Mouse (Mus musculus): ENCODE measurements around the gene Gmppa. TPM values are rescaled to one million over a fixed set of nuclear protein-coding genes. Genes with fewer than 3 reads are reported as not detected.

Gene Gmppa
- polyA plus RNA-seq, 1 experiment from 2014 or later: 57.2 TPM

DNA sequence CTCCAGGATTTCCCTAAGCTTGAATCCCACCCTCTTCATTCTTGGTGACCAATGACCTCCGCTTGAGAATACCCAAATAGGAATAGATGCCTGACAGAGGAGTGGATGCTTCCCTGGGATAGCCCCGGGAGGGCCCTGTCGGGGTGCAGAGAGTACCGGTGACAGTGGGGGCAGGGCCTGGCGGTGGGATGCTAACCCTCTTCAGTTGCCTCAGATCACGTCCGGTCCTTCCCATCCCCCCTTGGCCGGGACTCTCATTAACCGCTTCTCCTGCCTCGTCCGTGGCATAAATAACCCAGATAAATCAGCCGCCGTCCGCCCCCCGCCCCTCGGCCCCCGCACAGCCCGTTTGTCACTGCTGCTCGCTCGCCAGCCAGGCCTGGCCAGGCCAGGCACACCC lies 10.9 kb downstream of the Gmppa start:
- Histone ChIP-seq H3K9ac (ENCODE audit: low read depth, low read length) (peak overlapping the region; percentile 58; the same call in 1 of the 2 replicates), H3K4me1 (ENCODE audit: control insufficient read depth, insufficient read depth, low read length) (peaks cover 75% of the 10 kb centered on the region), H3K4me3 (ENCODE audit: low read depth, low read length) (0 out of 2 replicates have a peak overlapping the region, but pooled peaks have one; percentile 5), H3K9me3 (replicated peaks; ENCODE audit: control insufficient read depth, low read length) (no peaks in the 10 kb centered on the region), H3K4me2 (peak overlapping the region; percentile 71), H3K27me3 (ENCODE audit: control insufficient read depth, insufficient read depth, low read length) (peaks cover 49% of the 10 kb centered on the region), H3K27ac (ENCODE audit: low read depth, low read length) (0 out of 2 replicates have a peak overlapping the region, but pooled peaks have one; percentile 41), H3K36me3 (ENCODE audit: control insufficient read depth, insufficient read depth, low read length) (no peaks in the 10 kb centered on the region)
- no peak for ATAC-seq (replicated peaks; ENCODE audit: insufficient number of reproducible peaks, low FRiP score, low TSS enrichment)
- WGBS (ENCODE audit: insufficient replicate concordance): 2% methylated on average over 20 of the region's 20 CpGs

- H3K27me3 ChIP-seq (ENCODE audit: control insufficient read depth, insufficient read depth, low read length): peaks cover 57% of the 10 kb centered on the region
- no peaks in the 10 kb centered on the region for H3K36me3 ChIP-seq (ENCODE audit: control insufficient read depth, insufficient read depth, low read length)
- H3K9ac ChIP-seq (ENCODE audit: low read depth, low read length): 0 out of 2 replicates have a peak overlapping the region, but pooled peaks have one; percentile 22
- H3K4me3 ChIP-seq (ENCODE audit: low read depth, low read length): 0 out of 2 replicates have a peak overlapping the region, but pooled peaks have one; percentile 12
- no peak for ATAC-seq (replicated peaks; ENCODE audit: insufficient number of reproducible peaks, low FRiP score, low TSS enrichment)
- H3K27ac ChIP-seq (ENCODE audit: low read depth, low read length): 0 out of 2 replicates have a peak overlapping the region, but pooled peaks have one; percentile 41
- H3K4me1 ChIP-seq (ENCODE audit: control insufficient read depth, insufficient read depth, low read length): peaks cover 75% of the 10 kb centered on the region
- 6% methylated on average over 10 of the region's 10 CpGs for WGBS (ENCODE audit: insufficient replicate concordance)
- peak overlapping the region; percentile 71 for H3K4me2 ChIP-seq
- no peaks in the 10 kb centered on the region for H3K9me3 ChIP-seq (replicated peaks; ENCODE audit: control insufficient read depth, low read length)
Measured at GRCm38 (mm10) chr1:75447265-75448051, 11.7 kb downstream of the Gmppa start.

DNA sequence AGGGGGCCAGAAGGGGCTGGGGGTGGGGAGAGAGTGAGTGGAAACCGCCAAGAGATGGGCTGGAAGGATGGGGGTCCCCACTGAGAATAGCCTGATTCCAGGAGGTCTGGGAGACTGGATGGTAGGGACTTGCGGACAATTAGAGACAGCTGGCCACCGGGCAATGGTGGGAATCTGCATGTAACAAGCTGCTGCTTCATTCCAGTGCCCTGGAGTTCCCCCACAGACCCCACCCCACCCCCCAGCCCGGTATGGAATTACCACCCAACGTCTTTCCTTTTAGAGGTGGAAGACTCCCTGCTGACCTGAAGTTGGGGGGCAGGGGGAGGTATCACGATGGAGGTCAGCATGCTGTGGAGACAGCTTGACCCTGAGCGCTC lies 12.3 kb downstream of the Gmppa start:
- no peak for ATAC-seq (replicated peaks; ENCODE audit: insufficient number of reproducible peaks, low FRiP score, low TSS enrichment)
- peaks cover 75% of the 10 kb centered on the region for H3K4me1 ChIP-seq (ENCODE audit: control insufficient read depth, insufficient read depth, low read length)
- no peaks in the 10 kb centered on the region for H3K9me3 ChIP-seq (replicated peaks; ENCODE audit: control insufficient read depth, low read length)
- no peaks in the 10 kb centered on the region for H3K36me3 ChIP-seq (ENCODE audit: control insufficient read depth, insufficient read depth, low read length)
- no peak overlapping the region for H3K27ac ChIP-seq (ENCODE audit: low read depth, low read length)
- H3K4me3 ChIP-seq (ENCODE audit: low read depth, low read length): 0 out of 2 replicates have a peak overlapping the region, but pooled peaks have one; percentile 12
- H3K9ac ChIP-seq (ENCODE audit: low read depth, low read length): no peak overlapping the region
- H3K4me2 ChIP-seq: peak overlapping the region; percentile 71
- peaks cover 63% of the 10 kb centered on the region for H3K27me3 ChIP-seq (ENCODE audit: control insufficient read depth, insufficient read depth, low read length)
- 0% methylated on average over 7 of the region's 7 CpGs for WGBS (ENCODE audit: insufficient replicate concordance)

- H3K27ac ChIP-seq (ENCODE audit: low read depth, low read length): no peak overlapping the region
- H3K4me3 ChIP-seq (ENCODE audit: low read depth, low read length): no peak overlapping the region
- H3K9me3 ChIP-seq (replicated peaks; ENCODE audit: control insufficient read depth, low read length): no peaks in the 10 kb centered on the region
- ATAC-seq (replicated peaks; ENCODE audit: insufficient number of reproducible peaks, low FRiP score, low TSS enrichment): no peak
- no peak overlapping the region for H3K9ac ChIP-seq (ENCODE audit: low read depth, low read length)
- peaks cover 66% of the 10 kb centered on the region for H3K27me3 ChIP-seq (ENCODE audit: control insufficient read depth, insufficient read depth, low read length)
- 3% methylated on average over 14 of the region's 14 CpGs for WGBS (ENCODE audit: insufficient replicate concordance)
- no peaks in the 10 kb centered on the region for H3K36me3 ChIP-seq (ENCODE audit: control insufficient read depth, insufficient read depth, low read length)
- H3K4me1 ChIP-seq (ENCODE audit: control insufficient read depth, insufficient read depth, low read length): peaks cover 68% of the 10 kb centered on the region
- peak overlapping the region; percentile 8; the same call in 1 of the 2 replicates for H3K4me2 ChIP-seq
Measured at GRCm38 (mm10) chr1:75448937-75449336, 13.2 kb downstream of the Gmppa start.

- no peak overlapping the region for H3K27ac ChIP-seq (ENCODE audit: low read depth, low read length)
Measured at GRCm38 (mm10) chr1:75449377-75450135, 13.8 kb downstream of the Gmppa start.

DNA sequence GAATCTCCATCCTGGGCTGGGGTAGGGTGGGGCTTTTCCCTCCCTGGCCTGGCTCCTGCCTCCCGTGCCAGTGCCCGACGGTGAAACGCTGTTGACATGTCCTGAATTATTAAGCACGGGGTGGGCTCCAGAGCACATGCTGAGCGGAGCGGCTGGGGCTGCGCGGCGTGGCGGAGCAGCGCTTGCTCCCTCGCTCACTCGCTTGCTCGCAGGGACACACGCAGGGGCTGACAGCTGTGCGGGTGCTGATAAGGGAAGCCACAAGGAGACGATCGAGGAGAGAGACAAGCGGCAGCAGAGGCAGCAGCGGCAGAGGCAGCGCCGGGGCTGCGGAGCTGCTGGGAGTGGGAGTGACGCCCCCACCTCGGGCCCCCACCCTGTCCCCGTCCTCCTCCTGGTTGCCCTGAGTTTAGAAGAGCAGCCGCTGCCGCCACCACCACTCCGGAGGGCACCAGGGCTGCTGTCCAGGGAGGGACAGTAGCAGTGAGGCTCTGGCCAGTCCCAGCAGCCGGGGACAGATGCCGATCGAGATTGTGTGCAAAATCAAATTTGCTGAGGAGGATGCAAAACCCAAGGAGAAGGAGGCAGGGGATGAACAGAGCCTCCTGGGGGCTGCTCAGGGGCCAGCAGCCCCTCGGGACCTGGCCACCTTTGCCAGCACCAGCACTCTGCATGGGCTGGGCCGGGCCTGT lies 14.7 kb downstream of the Gmppa start, which contains the start of gene Asic4:
Gene Asic4 (plus strand): TSS at position 123 of the 692 bp plus-strand sequence.
- H3K9ac ChIP-seq (ENCODE audit: low read depth, low read length): peak within 1 kb of the TSS; percentile 13; the same call in 1 of the 2 replicates
- H3K4me3 ChIP-seq (ENCODE audit: low read depth, low read length): peak within 1 kb of the TSS; percentile 37
- H3K36me3 ChIP-seq (ENCODE audit: control insufficient read depth, insufficient read depth, low read length): no peaks in the 10 kb centered on the region
- H3K27ac ChIP-seq (ENCODE audit: low read depth, low read length): no peak within 1 kb of the TSS
- no peaks in the 10 kb centered on the region for H3K9me3 ChIP-seq (replicated peaks; ENCODE audit: control insufficient read depth, low read length)
- no peak for ATAC-seq (replicated peaks; ENCODE audit: insufficient number of reproducible peaks, low FRiP score, low TSS enrichment)
- WGBS (ENCODE audit: insufficient replicate concordance): 1% methylated on average over 34 of the region's 35 CpGs
- peaks cover 77% of the 10 kb centered on the region for H3K27me3 ChIP-seq (ENCODE audit: control insufficient read depth, insufficient read depth, low read length)
- H3K4me2 ChIP-seq: peak within 1 kb of the TSS; percentile 70
- peaks cover 59% of the 10 kb centered on the region for H3K4me1 ChIP-seq (ENCODE audit: control insufficient read depth, insufficient read depth, low read length)

More at GRCm38 (mm10) chr1:75449377-75450135, 13.8 kb downstream of the Gmppa start:
- Histone ChIP-seq H3K27me3 (ENCODE audit: control insufficient read depth, insufficient read depth, low read length) (peaks cover 70% of the 10 kb centered on the region), H3K36me3 (ENCODE audit: control insufficient read depth, insufficient read depth, low read length) (no peaks in the 10 kb centered on the region), H3K4me3 (ENCODE audit: low read depth, low read length) (no peak overlapping the region; the same call in 1 of the 2 replicates), H3K4me2 (peak overlapping the region; percentile 70), H3K9ac (ENCODE audit: low read depth, low read length) (no peak overlapping the region), H3K4me1 (ENCODE audit: control insufficient read depth, insufficient read depth, low read length) (peaks cover 67% of the 10 kb centered on the region), H3K9me3 (replicated peaks; ENCODE audit: control insufficient read depth, low read length) (no peaks in the 10 kb centered on the region)
- ATAC-seq (replicated peaks; ENCODE audit: insufficient number of reproducible peaks, low FRiP score, low TSS enrichment): no peak
- under 1% methylated on average over 8 of the region's 8 CpGs for WGBS (ENCODE audit: insufficient replicate concordance)

DNA sequence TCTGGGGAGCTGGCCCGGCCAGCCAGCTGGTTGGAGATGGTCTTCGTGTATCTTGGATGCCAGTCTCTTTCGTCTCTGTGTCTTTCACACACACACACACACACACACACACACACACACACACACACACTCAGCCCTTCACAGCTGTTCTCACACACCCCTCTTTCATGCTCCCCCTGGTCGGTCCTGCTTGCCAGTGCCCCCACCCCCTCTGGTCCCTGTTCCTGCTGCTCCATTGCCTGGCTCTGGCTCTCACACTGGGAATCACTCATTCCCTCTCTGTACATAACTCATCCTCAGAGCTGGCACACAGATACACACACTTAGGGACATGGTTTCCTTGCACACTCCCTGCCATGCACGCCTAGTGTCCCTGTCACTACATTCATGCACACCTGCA lies 16.2 kb downstream of the Gmppa start:
- ATAC-seq (replicated peaks; ENCODE audit: insufficient number of reproducible peaks, low FRiP score, low TSS enrichment): no peak
- H3K9ac ChIP-seq (ENCODE audit: low read depth, low read length): no peak overlapping the region
- H3K4me3 ChIP-seq (ENCODE audit: low read depth, low read length): no peak overlapping the region
- no peaks in the 10 kb centered on the region for H3K9me3 ChIP-seq (replicated peaks; ENCODE audit: control insufficient read depth, low read length)
- H3K4me1 ChIP-seq (ENCODE audit: control insufficient read depth, insufficient read depth, low read length): peaks cover 54% of the 10 kb centered on the region
- WGBS (ENCODE audit: insufficient replicate concordance): 74% methylated on average over 5 of the region's 5 CpGs
- no peak overlapping the region for H3K27ac ChIP-seq (ENCODE audit: low read depth, low read length)
- no peak overlapping the region for H3K4me2 ChIP-seq
- no peaks in the 10 kb centered on the region for H3K36me3 ChIP-seq (ENCODE audit: control insufficient read depth, insufficient read depth, low read length)
- H3K27me3 ChIP-seq (ENCODE audit: control insufficient read depth, insufficient read depth, low read length): peaks cover 87% of the 10 kb centered on the region

DNA sequence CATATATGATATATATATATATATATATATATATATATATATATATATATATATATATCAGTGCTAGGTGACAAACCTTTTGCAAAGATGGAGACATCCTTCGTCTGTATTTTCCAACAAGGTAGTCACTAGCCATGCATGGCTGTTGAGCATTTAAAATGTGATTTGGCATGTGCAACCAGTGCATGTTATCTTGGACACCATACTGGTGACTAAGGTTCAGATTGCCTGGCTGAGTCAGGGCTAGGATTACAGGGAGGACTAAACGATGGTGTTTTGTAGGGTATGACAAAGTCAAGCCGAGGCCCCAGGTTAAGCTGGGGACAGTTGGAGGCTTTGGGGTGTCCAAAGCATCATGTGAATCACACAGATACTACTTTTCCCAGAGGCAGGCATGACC lies 19.7 kb downstream of the Gmppa start:
- Histone ChIP-seq H3K4me2 (no peak overlapping the region), H3K9me3 (replicated peaks; ENCODE audit: control insufficient read depth, low read length) (no peaks in the 10 kb centered on the region), H3K27ac (ENCODE audit: low read depth, low read length) (no peak overlapping the region), H3K9ac (ENCODE audit: low read depth, low read length) (no peak overlapping the region), H3K27me3 (ENCODE audit: control insufficient read depth, insufficient read depth, low read length) (peaks cover 78% of the 10 kb centered on the region), H3K4me1 (ENCODE audit: control insufficient read depth, insufficient read depth, low read length) (peaks cover 41% of the 10 kb centered on the region), H3K36me3 (ENCODE audit: control insufficient read depth, insufficient read depth, low read length) (no peaks in the 10 kb centered on the region), H3K4me3 (ENCODE audit: low read depth, low read length) (no peak overlapping the region)
- no peak for ATAC-seq (replicated peaks; ENCODE audit: insufficient number of reproducible peaks, low FRiP score, low TSS enrichment)
- WGBS (ENCODE audit: insufficient replicate concordance): 66% methylated on average over 3 of the region's 3 CpGs
